Mouse (Mus musculus) liver, embryonic 14.5 days (tissue): ENCODE results near the gene Gm44511. TPM values are rescaled to one million over a fixed set of nuclear protein-coding genes. Genes with fewer than 3 reads are reported as not detected.
"Not testable (repeated sequence)": the region's sequence is repeated elsewhere in the genome, so short reads cannot be mapped to it uniquely, and the experiment has no call there.

ENCODE experiments used
- ATAC-seq: fragments of 200-750 bp; cut with Nextera tagmentation; 2 replicates; pipeline ENCODE4 v1.8.0; 2017; ENCODE audit warnings: moderate number of reproducible peaks, mild to moderate bottlenecking, moderate library complexity; ENCODE audit not compliant: insufficient read depth
- DNase-seq, 3 experiments: peaks; one replicate each; pipeline ENCODE4 v3.0.0-alpha.2; 2012 to 2013; ENCODE audit warnings: low read depth in 3 of 3, low spot score in 3 of 3
- H3K27ac ChIP-seq: fragments of 300-500 bp; sonication (generic); 2 replicates; pipeline ENCODE4 v1.5.1; 2014; ENCODE audit warnings: moderate library complexity, mild to moderate bottlenecking, control low read depth, inconsistent platforms
- H3K27me3 ChIP-seq: fragments of 300-500 bp; sonication (generic); 2 replicates; pipeline ENCODE4 v1.6.1; 2014; ENCODE audit warnings: mild to moderate bottlenecking, low read length, moderate library complexity; ENCODE audit not compliant: control insufficient read depth, insufficient read depth
- H3K36me3 ChIP-seq: fragments of 300-500 bp; sonication (generic); replicated peaks from 2 replicates; pipeline ENCODE4 v1.6.1; 2014; ENCODE audit warnings: low read depth; ENCODE audit not compliant: control insufficient read depth, insufficient read depth
- H3K4me1 ChIP-seq, 2 experiments: fragments of 200-500 bp in 1 of 2; fragments of 300-500 bp in 1 of 2; sonication (generic) in 1 of 2; replicated peaks; 2 replicates each; pipeline ENCODE4 v1.6.1; 2012 to 2014; ENCODE audit warnings: antibody characterized with exemption in 1 of 2, inconsistent platforms in 1 of 2, low read length in 1 of 2; ENCODE audit not compliant: control insufficient read depth in 2 of 2, insufficient read depth in 2 of 2
- H3K4me2 ChIP-seq: fragments of 300-500 bp; sonication (generic); 2 replicates; pipeline ENCODE4 v1.6.1; 2014; ENCODE audit warnings: low read depth, mild to moderate bottlenecking, control low read depth, moderate library complexity
- H3K4me3 ChIP-seq, 2 experiments: fragments of 200-500 bp in 1 of 2; fragments of 300-500 bp in 1 of 2; sonication (generic) in 1 of 2; 2 replicates each; pipeline ENCODE4 v1.5.1; 2012 to 2014; ENCODE audit warnings: low read depth in 2 of 2, low read length in 2 of 2, mild to moderate bottlenecking in 2 of 2, control low read depth in 1 of 2, inconsistent platforms in 1 of 2, moderate library complexity in 1 of 2; ENCODE audit not compliant: insufficient read depth in 1 of 2
- H3K9ac ChIP-seq: fragments of 300-500 bp; sonication (generic); replicated peaks from 2 replicates; pipeline ENCODE4 v1.6.1; 2014; ENCODE audit warnings: mild to moderate bottlenecking, control low read depth, moderate library complexity
- H3K9me3 ChIP-seq: fragments of 300-500 bp; sonication (generic); 2 replicates; pipeline ENCODE4 v1.6.1; 2016; ENCODE audit warnings: low read length, mixed read lengths; ENCODE audit not compliant: control insufficient read depth
- CTCF ChIP-seq: IDR thresholded peaks from 2 replicates; pipeline ENCODE4 v1.5.1; 2016; ENCODE audit warnings: antibody characterized with exemption, low read depth, control low read depth
- EP300 ChIP-seq: IDR thresholded peaks from 2 replicates; pipeline ENCODE4 v1.6.1; 2016; ENCODE audit warnings: antibody characterized with exemption, low read depth
- WGBS: fragments of 180-500 bp; shearing (Covaris S2); extraction: QIAGEN DNeasy Blood & Tissue Kit; methylation state at CpG from one replicate; pipeline ENCODE4 v1.1.7; 2014; ENCODE audit not compliant: insufficient replicate concordance; 5-methylcytosine and 5-hydroxymethylcytosine counted together
- polyA plus RNA-seq, 2 experiments: library from polyadenylated mRNA; depleted of rRNA in 1 of 2; stranded (reverse) in 1 of 2; unstranded in 1 of 2; fragments of >200 nt; fragmentation: Nextera tagmentation in 1 of 2; extraction: Ambion mirVana in 1 of 2; gene quantifications; 2 replicates each; pipeline versions ENCODE4 v1.2.1 to v1.2.3; 2012 to 2014

The Gm44511 gene
- polyA plus RNA-seq, 2 experiments, result not detected

DNA sequence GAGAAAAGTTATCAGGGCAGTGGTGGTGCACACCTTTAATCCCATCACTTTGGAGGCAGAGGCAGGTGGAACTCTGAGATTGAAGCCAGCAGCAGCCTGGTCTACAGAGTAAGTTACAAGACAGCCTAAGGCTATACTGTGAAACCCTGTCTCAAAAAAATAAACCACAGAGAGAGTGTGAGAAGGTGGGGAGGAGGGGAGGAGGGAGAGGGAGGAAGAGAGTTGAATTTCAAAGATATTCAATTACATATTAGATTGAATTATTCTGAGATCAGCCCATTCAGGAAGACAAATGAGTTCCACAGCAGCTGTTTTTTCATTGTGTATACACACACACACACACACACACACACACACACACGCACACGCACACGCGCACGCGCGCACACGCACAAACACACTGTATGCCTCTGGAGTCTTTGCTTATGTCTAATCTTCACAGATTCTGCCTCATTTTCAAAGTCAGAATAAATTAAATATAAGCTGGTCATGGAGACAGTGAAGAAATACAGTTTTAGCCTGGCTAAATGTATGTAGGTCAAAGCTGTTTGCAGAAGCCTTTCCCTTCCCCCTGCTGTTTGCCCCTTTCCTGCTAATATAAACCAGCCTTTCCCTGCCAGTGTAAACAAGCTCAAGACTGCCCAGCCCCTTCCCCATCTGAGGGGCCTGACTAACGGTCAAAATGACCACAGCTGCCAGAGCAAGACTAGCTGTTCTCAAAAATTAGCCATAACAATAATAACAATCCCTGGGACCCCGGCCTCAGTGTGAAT, 56.4 kb downstream of the Gm44511 start:
- Histone ChIP-seq H3K9me3 (no peaks in the 10 kb centered on the region), H3K4me1 (peaks cover 0 to 3% of the 10 kb centered on the region in 2 experiments; a peak in 2 of 4 replicates), H3K9ac (no peak overlapping the region), H3K36me3 (no peaks in the 10 kb centered on the region), H3K27me3 (no peaks in the 10 kb centered on the region), H3K4me3 (no peak overlapping the region), H3K27ac (no peak overlapping the region), H3K4me2 (no peak overlapping the region)
- TF ChIP-seq CTCF (no peak), EP300 (no peak)
- WGBS, result 68% methylated on average over 10 of the region's 10 CpGs
- ATAC-seq (no peak), DNase-seq (no peak)

DNA sequence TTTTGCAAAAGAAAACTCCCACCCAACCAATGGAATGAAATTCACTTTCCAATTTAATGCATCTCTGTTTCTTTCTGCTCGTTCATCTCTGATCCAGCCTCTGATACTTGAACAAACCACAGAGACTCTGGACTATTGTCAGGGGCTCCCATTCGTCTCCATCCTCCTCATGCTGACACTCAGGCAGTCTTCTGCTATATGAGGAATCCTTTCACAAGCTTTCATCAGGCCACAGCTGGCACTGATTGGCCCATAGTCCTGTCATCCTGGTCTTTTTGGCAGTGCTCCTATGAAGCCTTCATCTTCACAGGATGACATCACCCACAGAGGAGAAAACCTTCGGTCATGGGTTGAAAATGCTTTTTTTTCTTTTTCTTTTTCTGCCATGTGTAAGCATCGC, 58.1 kb downstream of the Gm44511 start:
- H3K27ac ChIP-seq, result no peak overlapping the region
- ATAC-seq, result no peak
- no peak overlapping the region for H3K9ac ChIP-seq
- no peaks in the 10 kb centered on the region for H3K27me3 ChIP-seq
- H3K4me3 ChIP-seq, result no peak overlapping the region
- no peak overlapping the region for H3K4me2 ChIP-seq
- peaks cover 0 to 7% of the 10 kb centered on the region in 2 experiments; a peak in 2 of 4 replicates for H3K4me1 ChIP-seq
- H3K36me3 ChIP-seq, result no peaks in the 10 kb centered on the region
- no peak for TF ChIP-seq EP300
- no peak for TF ChIP-seq CTCF
- DNase-seq, result no peak
- WGBS, result 56% methylated on average over 4 of the region's 4 CpGs
- no peaks in the 10 kb centered on the region for H3K9me3 ChIP-seq

DNA sequence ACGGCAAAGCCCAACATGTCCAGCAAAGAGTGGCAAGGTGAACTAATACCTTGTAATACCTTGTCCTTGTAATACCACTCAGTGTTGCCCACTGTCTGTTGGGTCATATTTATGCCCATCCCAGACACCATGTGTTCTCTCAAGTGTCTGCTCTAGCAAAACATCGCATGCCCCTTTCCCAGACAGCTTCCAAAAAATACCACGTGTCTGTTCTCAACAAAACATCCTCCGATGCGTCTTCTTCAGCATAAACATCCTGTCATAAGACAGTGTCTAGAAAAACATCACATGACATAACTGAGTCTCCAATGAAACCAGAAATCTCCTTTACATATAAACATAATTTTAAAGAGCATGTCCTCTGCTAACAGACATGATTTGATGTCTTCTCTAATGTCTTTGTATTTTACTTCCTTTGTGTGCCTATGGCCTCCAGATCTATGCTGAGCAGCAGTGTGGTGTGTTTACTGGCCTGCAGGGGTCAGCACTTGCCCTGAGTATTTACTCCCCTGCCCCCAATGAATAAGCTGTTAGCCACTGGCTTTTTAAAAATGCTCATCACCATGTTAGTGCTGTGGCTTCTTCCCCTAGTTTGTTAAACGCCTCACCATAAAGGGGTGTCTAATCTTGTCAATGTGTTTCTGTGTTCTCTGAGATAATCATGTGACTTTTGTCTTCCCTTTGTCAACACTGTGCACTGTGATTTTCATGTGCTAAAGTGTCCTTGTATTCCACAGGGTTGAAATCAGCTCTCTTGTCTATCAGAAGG, 59.4 kb downstream of the Gm44511 start:
- H3K9me3 ChIP-seq, H3K27ac ChIP-seq, DNase-seq, H3K27me3 ChIP-seq, H3K36me3 ChIP-seq, H3K9ac ChIP-seq, H3K4me2 ChIP-seq, ATAC-seq, H3K4me1 ChIP-seq, H3K4me3 ChIP-seq: not testable (repeated sequence)
- WGBS, result 53% methylated on average over 6 of the region's 6 CpGs
- peak; percentile 62 for TF ChIP-seq CTCF

DNA sequence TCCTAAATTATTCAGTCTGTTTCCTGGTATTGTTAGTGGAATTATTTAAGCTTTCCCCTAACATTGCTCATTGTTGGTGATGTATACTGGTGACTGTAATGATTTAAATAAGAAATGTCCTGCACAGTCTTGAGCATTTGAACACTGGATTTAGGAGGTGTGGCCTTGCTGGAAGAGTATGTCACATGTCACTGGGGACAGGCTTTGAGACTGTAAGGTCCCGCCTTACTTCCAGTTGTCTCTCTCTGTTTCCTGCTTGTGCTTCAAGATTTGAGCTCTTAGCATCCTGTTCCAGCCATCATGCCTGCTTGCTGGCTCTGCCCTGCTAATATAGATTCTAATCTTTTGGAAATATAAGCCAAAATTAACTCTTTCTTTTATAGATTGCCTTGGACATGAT, 60.9 kb downstream of the Gm44511 start:
- no peak overlapping the region; the same call in 1 of the 2 replicates for H3K4me2 ChIP-seq
- no peak for TF ChIP-seq EP300
- TF ChIP-seq CTCF, result no peak
- ATAC-seq (no peak), DNase-seq (no peak)
- no peaks in the 10 kb centered on the region for H3K9me3 ChIP-seq
- H3K27me3 ChIP-seq, result no peaks in the 10 kb centered on the region
- H3K9ac ChIP-seq, result no peak overlapping the region
- WGBS, result 63% methylated on average over 1 of the region's 1 CpGs
- H3K36me3 ChIP-seq, result no peaks in the 10 kb centered on the region
- peaks cover 0 to 7% of the 10 kb centered on the region in 2 experiments; a peak in 2 of 4 replicates for H3K4me1 ChIP-seq
- no peak overlapping the region for H3K27ac ChIP-seq
- no peak overlapping the region for H3K4me3 ChIP-seq

DNA sequence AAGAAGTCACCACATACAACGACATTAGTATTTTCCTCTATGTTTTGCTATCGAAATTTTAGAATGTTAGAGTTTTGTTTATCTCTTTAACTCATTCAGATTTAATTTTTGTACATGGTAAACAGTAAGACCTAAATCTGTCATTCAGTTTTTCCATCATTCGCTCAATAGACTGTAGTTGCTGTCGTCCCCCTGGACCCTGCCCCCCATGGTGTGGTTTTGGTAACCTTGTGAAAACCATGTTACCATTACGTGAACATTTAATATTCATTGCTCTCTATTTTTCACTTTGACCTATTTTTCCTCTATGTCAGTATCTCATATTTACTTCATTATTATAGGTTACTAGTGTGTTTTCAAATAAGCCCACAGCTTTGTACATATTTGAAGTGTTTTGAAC, 61.5 kb downstream of the Gm44511 start:
- no peak overlapping the region for H3K9ac ChIP-seq
- TF ChIP-seq CTCF (no peak), EP300 (no peak)
- ATAC-seq (no peak), DNase-seq (no peak)
- no peaks in the 10 kb centered on the region for H3K27me3 ChIP-seq
- peak overlapping the region; percentile 59 to 93 for H3K4me3 ChIP-seq
- no peaks in the 10 kb centered on the region for H3K9me3 ChIP-seq
- WGBS, result 14% methylated on average over 5 of the region's 5 CpGs
- H3K36me3 ChIP-seq, result no peaks in the 10 kb centered on the region
- H3K4me1 ChIP-seq, result peaks cover 0 to 5% of the 10 kb centered on the region in 2 experiments; a peak in 2 of 4 replicates
- no peak overlapping the region for H3K27ac ChIP-seq
- peak overlapping the region; percentile 75 for H3K4me2 ChIP-seq
